Mouse (Mus musculus) embryonic fibroblast, embryonic 13.5 days (primary cell): Measurements from ENCODE around the gene Tifab.

Experiments used
- CTCF ChIP-seq: IDR thresholded peaks from 2 replicates; pipeline ENCODE4 v1.5.1; 2011; ENCODE audit warnings: mild to moderate bottlenecking, control low read depth, low read length, moderate library complexity, borderline replicate concordance; ENCODE audit not compliant: insufficient read depth
- POLR2A ChIP-seq: IDR thresholded peaks from 2 replicates; pipeline ENCODE4 v1.6.1; 2011; ENCODE audit warnings: low read depth, mild to moderate bottlenecking, control low read depth, low read length, moderate library complexity

DNA sequence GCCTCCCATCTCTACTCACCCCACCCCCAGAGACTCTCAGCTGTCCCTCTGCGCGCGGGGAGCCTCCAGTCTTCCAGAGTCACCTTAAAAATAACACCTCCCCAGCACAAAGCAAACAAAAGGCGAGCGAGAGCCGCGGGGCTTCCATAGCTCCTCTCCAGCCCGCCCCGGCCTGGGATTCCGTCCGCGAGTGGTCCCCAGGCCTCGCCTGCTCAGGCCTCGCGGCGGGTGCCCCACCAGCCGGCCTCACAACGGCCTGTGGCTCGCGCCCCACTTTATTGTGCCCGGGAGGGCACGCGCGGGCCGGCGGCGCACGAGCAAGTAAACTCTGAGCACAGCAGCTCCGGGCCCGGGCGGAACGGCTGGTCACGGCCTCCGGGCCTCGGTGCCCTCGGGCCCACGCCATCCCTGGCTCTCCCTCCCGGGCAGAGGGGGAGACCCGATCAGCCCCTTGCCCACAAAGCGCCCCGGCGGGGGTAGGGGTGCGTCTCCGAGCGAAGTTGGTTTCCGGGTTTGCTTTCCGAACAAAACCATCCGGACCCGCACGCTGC is 44.0 kb downstream of the Tifab start:
- TF ChIP-seq POLR2A (no peak), CTCF (no peak)
